Mouse (Mus musculus) myocyte (in vitro differentiated cells): Measurements from ENCODE around the gene Cdh15. TPM values are rescaled to one million over a fixed set of nuclear protein-coding genes. Genes with fewer than 3 reads are reported as not detected.

Source experiments
- H3K27me3 ChIP-seq: one replicate; pipeline ENCODE4 v1.6.1; 2011; ENCODE audit not compliant: control insufficient read depth, insufficient read depth, insufficient read length
- H3K36me3 ChIP-seq: one replicate; pipeline ENCODE4 v1.6.1; 2011; ENCODE audit not compliant: control insufficient read depth, insufficient read depth
- H3K4me2 ChIP-seq: one replicate; pipeline ENCODE4 v1.6.1; 2011; ENCODE audit warnings: low read depth, control low read depth
- H3K4me3 ChIP-seq: one replicate; pipeline ENCODE4 v1.5.1; 2011; ENCODE audit warnings: mild to moderate bottlenecking, control low read depth, moderate library complexity
- H3K79me2 ChIP-seq: one replicate; pipeline ENCODE4 v1.6.1; 2011; ENCODE audit not compliant: control insufficient read depth, insufficient read depth
- H3ac ChIP-seq: one replicate; pipeline ENCODE4 v1.6.1; 2011; ENCODE audit not compliant: control insufficient read depth, insufficient read length
- CEBPB ChIP-seq: IDR thresholded peaks from 2 replicates; pipeline ENCODE4 v1.6.1; 2011; ENCODE audit warnings: mild to moderate bottlenecking, moderate library complexity; ENCODE audit not compliant: poor library complexity, insufficient read depth, severe bottlenecking
- E2F4 ChIP-seq: IDR thresholded peaks from one replicate; pipeline ENCODE4 v1.6.1; 2011; ENCODE audit warnings: mild to moderate bottlenecking, control low read depth, moderate library complexity; ENCODE audit not compliant: insufficient read depth
- MAX ChIP-seq: IDR thresholded peaks from one replicate; pipeline ENCODE4 v1.6.1; 2011; ENCODE audit warnings: low read depth, mild to moderate bottlenecking, control low read depth
- MYOD1 ChIP-seq, 3 experiments: IDR thresholded peaks; one replicate each; pipeline ENCODE4 v1.6.1; 2011; ENCODE audit warnings: control low read depth in 2 of 3, low read depth in 2 of 3, mild to moderate bottlenecking in 2 of 3, moderate library complexity in 1 of 3; ENCODE audit not compliant: insufficient read length in 2 of 3, control insufficient read depth in 1 of 3
- MYOG ChIP-seq, 3 experiments: IDR thresholded peaks; one replicate each; pipeline ENCODE4 v1.6.1; 2011; ENCODE audit warnings: control low read depth in 2 of 3, low read depth in 2 of 3, mild to moderate bottlenecking in 2 of 3; ENCODE audit not compliant: insufficient read length in 2 of 3, control insufficient read depth in 1 of 3, insufficient read depth in 1 of 3
- POLR2A ChIP-seq: IDR thresholded peaks from one replicate; pipeline ENCODE4 v1.6.1; 2011; ENCODE audit warnings: low read depth, mild to moderate bottlenecking, control low read depth, moderate library complexity; ENCODE audit not compliant: insufficient read length
- POLR2AphosphoS2 ChIP-seq: IDR thresholded peaks from one replicate; pipeline ENCODE4 v1.6.1; 2011; ENCODE audit warnings: low read depth, control low read depth; ENCODE audit not compliant: insufficient read length
- REST ChIP-seq: IDR thresholded peaks from one replicate; pipeline ENCODE4 v1.6.1; 2011; ENCODE audit warnings: mild to moderate bottlenecking, control low read depth, moderate library complexity; ENCODE audit not compliant: insufficient read depth, insufficient read length
- SRF ChIP-seq: IDR thresholded peaks from one replicate; pipeline ENCODE4 v1.6.1; 2011; ENCODE audit warnings: low read depth; ENCODE audit not compliant: control insufficient read depth, insufficient read length
- TCF12 ChIP-seq: IDR thresholded peaks from one replicate; pipeline ENCODE4 v1.6.1; 2011; ENCODE audit warnings: mild to moderate bottlenecking, control low read depth; ENCODE audit not compliant: poor library complexity, insufficient read depth, severe bottlenecking
- TCF3 ChIP-seq: IDR thresholded peaks from one replicate; pipeline ENCODE4 v1.6.1; 2011; ENCODE audit warnings: low read depth, control low read depth; ENCODE audit not compliant: insufficient read length
- USF1 ChIP-seq: IDR thresholded peaks from one replicate; pipeline ENCODE4 v1.6.1; 2011; ENCODE audit warnings: low read depth, mild to moderate bottlenecking, control low read depth, moderate library complexity
- polyA plus RNA-seq: library from polyadenylated mRNA; unstranded; fragments of >200 nt; fragmentation: generic; extraction: Trizol; gene quantifications from one replicate; pipeline ENCODE4 v1.2.1, GENCODE M21; 2012; ENCODE audit warnings: missing spikeins

Gene Cdh15
- polyA plus RNA-seq, 1 experiment, result 401 TPM

DNA sequence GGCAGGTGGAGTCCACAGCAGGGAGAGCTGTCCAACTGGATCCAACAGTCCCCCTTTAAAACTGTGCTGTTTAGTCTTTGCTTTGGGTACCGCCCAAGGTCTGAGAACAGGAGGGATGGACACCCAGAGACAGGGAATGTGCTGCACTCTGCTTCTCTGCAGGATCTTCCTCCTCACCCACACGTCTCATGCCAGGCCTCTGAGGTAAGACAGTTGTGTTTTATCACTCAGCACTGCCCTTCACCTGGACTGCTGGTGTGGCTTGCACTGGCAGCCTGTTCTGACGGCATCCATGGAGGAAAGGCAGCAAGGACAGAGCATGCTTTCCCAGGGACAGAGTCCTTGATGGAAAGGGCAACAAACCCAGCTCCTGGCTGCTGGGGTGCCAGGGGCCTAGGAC is 54.8 kb downstream of the Cdh15 start:
- H3K27me3 ChIP-seq, result no peaks in the 10 kb centered on the region
- H3K36me3 ChIP-seq, result peaks cover 18% of the 10 kb centered on the region
- peaks cover 56% of the 10 kb centered on the region for H3K79me2 ChIP-seq
- no peak overlapping the region for H3K4me2 ChIP-seq
- H3ac ChIP-seq, result no peak overlapping the region
- TF ChIP-seq E2F4 (no peak), MYOG (IDR thresholded peaks at IDR 0.05; ENCODE audit: control insufficient read depth in 1 of 3, insufficient read depth in 1 of 3, insufficient read length in 2 of 3, low read depth in 2 of 3) (no peak), POLR2A (no peak), SRF (no peak), MYOD1 (IDR thresholded peaks at IDR 0.05; ENCODE audit: control insufficient read depth in 1 of 3, insufficient read length in 2 of 3, low read depth in 2 of 3) (peak in 1 of 3 experiments; percentile 33), TCF12 (no peak), CEBPB (no peak)
- H3K4me3 ChIP-seq, result no peak overlapping the region

DNA sequence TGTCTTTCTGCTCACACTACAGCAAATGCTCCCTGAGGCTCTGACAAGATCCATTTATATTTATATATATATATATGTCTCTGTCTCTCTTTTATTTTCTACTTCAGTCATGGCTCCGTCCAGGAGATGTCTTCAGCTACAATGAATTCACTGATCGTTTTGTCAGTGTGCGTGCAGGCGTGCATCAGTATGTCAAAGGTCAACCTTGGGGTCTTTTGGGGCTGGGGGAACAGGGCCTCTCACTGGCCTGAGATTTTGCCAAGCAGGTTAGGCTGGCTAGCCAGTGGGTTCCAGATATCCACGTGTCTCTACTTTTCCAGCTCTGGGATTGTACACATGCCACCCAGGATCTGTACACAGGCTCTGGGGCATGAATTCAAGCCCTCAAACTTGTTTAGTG is 55.2 kb downstream of the Cdh15 start:
- Histone ChIP-seq H3K4me3 (no peak overlapping the region), H3ac (no peak overlapping the region), H3K79me2 (peaks cover 59% of the 10 kb centered on the region), H3K36me3 (peaks cover 14% of the 10 kb centered on the region), H3K4me2 (no peak overlapping the region), H3K27me3 (no peaks in the 10 kb centered on the region)
- TF ChIP-seq POLR2A (no peak), TCF3 (no peak), REST (no peak), SRF (no peak), POLR2AphosphoS2 (no peak), CEBPB (no peak), MAX (no peak), TCF12 (no peak), MYOG (IDR thresholded peaks at IDR 0.05; ENCODE audit: control insufficient read depth in 1 of 3, insufficient read depth in 1 of 3, insufficient read length in 2 of 3, low read depth in 2 of 3) (no peak), USF1 (no peak)

DNA sequence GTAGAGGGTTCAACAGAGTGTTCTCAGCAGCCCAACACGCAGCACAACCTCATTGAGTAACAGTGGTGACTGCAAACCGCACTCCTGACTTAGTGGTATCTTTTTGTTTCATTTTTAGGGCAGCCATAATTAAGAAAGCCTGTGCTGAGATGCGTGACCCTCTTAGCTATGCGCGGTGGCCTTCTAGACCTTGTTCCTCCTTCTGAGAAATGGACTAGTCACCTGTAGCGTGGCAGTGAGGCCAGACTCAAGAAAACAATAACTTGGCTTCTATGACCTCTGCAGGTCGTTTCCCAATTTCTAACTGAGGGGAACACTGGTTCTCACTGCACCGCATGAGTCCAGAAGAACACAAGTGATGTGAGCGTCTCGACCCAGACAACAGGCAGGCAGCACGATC is 56.7 kb downstream of the Cdh15 start:
- H3K4me3 ChIP-seq, result no peak overlapping the region
- no peak for TF ChIP-seq SRF
- TF ChIP-seq E2F4, result no peak
- TF ChIP-seq MYOD1 (IDR thresholded peaks at IDR 0.05; ENCODE audit: control insufficient read depth in 1 of 3, insufficient read length in 2 of 3, low read depth in 2 of 3), result no peak
- no peak for TF ChIP-seq TCF12
- TF ChIP-seq CEBPB, result no peak
- no peak for TF ChIP-seq TCF3
- TF ChIP-seq REST, result no peak
- H3K4me2 ChIP-seq, result peak overlapping the region; percentile 78

DNA sequence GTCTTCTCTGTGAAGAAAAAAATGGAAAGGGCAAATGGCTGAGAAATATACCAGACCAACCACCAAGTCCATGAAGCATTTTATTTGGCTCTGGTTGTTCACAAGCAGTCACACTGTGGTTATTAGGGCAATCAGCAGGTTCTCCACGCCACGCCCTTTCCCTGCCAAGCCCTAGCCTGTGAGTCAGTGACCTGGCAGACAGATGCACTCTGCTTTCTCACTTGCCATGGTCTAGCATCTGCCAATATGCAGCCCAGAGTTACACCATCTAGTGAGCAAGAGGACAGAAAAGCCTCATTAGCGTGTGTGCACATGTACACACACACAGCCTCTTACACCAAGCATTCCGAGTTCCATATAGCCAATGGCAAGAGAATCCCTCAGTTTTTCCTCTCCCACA is 57.6 kb downstream of the Cdh15 start:
- Histone ChIP-seq H3K27me3 (no peaks in the 10 kb centered on the region), H3K4me3 (no peak overlapping the region), H3K79me2 (peaks cover 75% of the 10 kb centered on the region), H3ac (no peak overlapping the region), H3K4me2 (peak overlapping the region; percentile 78), H3K36me3 (peaks cover 3% of the 10 kb centered on the region)
- TF ChIP-seq MYOD1 (IDR thresholded peaks at IDR 0.05; ENCODE audit: control insufficient read depth in 1 of 3, insufficient read length in 2 of 3, low read depth in 2 of 3) (peak in 2 of 3 experiments; percentile 60 to 89), CEBPB (peak; percentile 33; the same call in 1 of the 2 replicates), E2F4 (no peak), TCF3 (no peak), POLR2AphosphoS2 (peak; percentile 40), REST (no peak), POLR2A (no peak), SRF (peak; percentile 39), MAX (no peak), MYOG (IDR thresholded peaks at IDR 0.05; ENCODE audit: control insufficient read depth in 1 of 3, insufficient read depth in 1 of 3, insufficient read length in 2 of 3, low read depth in 2 of 3) (peak in 2 of 3 experiments; percentile 37 to 86)

More for the DNA sequence above, 56.7 kb downstream of the Cdh15 start:
- H3K27me3 ChIP-seq, result no peaks in the 10 kb centered on the region
- H3ac ChIP-seq, result no peak overlapping the region
- peaks cover 5% of the 10 kb centered on the region for H3K36me3 ChIP-seq
- H3K79me2 ChIP-seq, result peaks cover 74% of the 10 kb centered on the region

DNA sequence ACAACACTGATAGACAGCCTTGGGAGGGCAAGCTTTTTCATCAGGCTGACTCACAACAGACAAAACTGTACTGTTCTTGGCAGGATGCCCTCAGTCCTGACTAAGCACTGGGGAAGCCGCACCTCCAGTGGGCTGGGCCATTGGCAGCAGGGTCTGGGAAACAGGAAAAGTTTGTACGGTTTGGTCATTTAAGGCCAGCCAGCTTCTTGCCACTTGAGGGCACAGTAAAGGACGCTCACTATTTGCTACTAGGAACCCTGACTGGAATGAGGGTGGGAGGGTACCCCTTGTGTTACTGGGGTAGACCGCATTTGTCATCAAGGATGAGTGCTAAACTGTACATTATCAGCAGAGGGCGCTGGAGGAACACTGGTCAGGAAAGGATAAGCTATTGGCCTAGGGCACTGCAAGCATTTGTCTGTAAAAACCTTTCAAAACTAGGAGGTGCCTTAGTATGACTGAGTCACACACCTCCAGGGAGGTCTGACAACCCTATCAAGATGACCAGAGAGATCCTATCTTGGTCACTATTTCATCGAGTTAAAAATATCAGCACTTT is 58.8 kb downstream of the Cdh15 start:
- no peak overlapping the region for H3ac ChIP-seq
- no peak overlapping the region for H3K4me3 ChIP-seq
- no peaks in the 10 kb centered on the region for H3K36me3 ChIP-seq
- TF ChIP-seq POLR2A, result no peak
- peak; percentile 45 for TF ChIP-seq SRF
- TF ChIP-seq POLR2AphosphoS2, result no peak
- TF ChIP-seq TCF12, result no peak
- peak in 1 of 3 experiments; percentile 33 for TF ChIP-seq MYOD1 (IDR thresholded peaks at IDR 0.05; ENCODE audit: control insufficient read depth in 1 of 3, insufficient read length in 2 of 3, low read depth in 2 of 3)
- no peak for TF ChIP-seq USF1
- TF ChIP-seq CEBPB, result no peak
- no peak for TF ChIP-seq TCF3
- H3K79me2 ChIP-seq, result peaks cover 75% of the 10 kb centered on the region
- H3K27me3 ChIP-seq, result no peaks in the 10 kb centered on the region
- H3K4me2 ChIP-seq, result peak overlapping the region; percentile 78
